Mouse (Mus musculus) frontal cortex, postnatal 36 days (tissue): ENCODE measurements around the gene Smad9.

Experiments used
- DNase-seq, 2 experiments: peaks; one replicate each; pipeline ENCODE4 v3.0.0; 2022; ENCODE audit warnings: low spot score in 2 of 2

Gene Smad9

GRCm38 (mm10) chr3:54755145-54756041 is at the start of gene Smad9:
TSS of gene Smad9 (plus strand) at chr3:54755582.
- DNase-seq = peak; percentile 54 to 56

GRCm38 (mm10) chr3:54708972-54709371 is 46.4 kb upstream of the Smad9 start:
- no peak for DNase-seq

GRCm38 (mm10) chr3:54714253-54714652 is 41.1 kb upstream of the Smad9 start, which contains the start of gene Gm21958:
TSS of gene Gm21958 (minus strand) at chr3:54714353.
- DNase-seq = no peak

- DNase-seq = peak; percentile 50 to 52
Measured at GRCm38 (mm10) chr3:54715461-54715860, 39.9 kb upstream of the Smad9 start.

- DNase-seq = no peak
Measured at GRCm38 (mm10) chr3:54717348-54717747, 38.0 kb upstream of the Smad9 start.

GRCm38 (mm10) chr3:54718947-54719346 is 36.4 kb upstream of the Smad9 start:
- DNase-seq = no peak

GRCm38 (mm10) chr3:54723741-54724500 is 31.5 kb upstream of the Smad9 start:
- DNase-seq = no peak

GRCm38 (mm10) chr3:54725344-54725743 is 30.0 kb upstream of the Smad9 start:
- DNase-seq = no peak

GRCm38 (mm10) chr3:54727588-54727987 is 27.8 kb upstream of the Smad9 start:
- no peak for DNase-seq

GRCm38 (mm10) chr3:54728100-54728499 is 27.3 kb upstream of the Smad9 start:
- DNase-seq = no peak

- DNase-seq = no peak
Measured at GRCm38 (mm10) chr3:54731626-54732150, 23.7 kb upstream of the Smad9 start.

- DNase-seq = no peak
Measured at GRCm38 (mm10) chr3:54732371-54732770, 23.0 kb upstream of the Smad9 start.

GRCm38 (mm10) chr3:54734411-54735246 is 20.8 kb upstream of the Smad9 start:
- peak; percentile 87 to 89 for DNase-seq

- DNase-seq = peak; percentile 92 to 93
Measured at GRCm38 (mm10) chr3:54735247-54736046, 19.9 kb upstream of the Smad9 start, which contains the start of the genes Exosc8 and Alg5. TSS of gene Exosc8 (minus strand) at chr3:54735393. TSS of gene Alg5 (plus strand) at chr3:54735539.

GRCm38 (mm10) chr3:54736101-54736927 is 19.1 kb upstream of the Smad9 start:
- peak; percentile 13 to 31 for DNase-seq

GRCm38 (mm10) chr3:54737317-54737716 is 18.1 kb upstream of the Smad9 start:
- no peak for DNase-seq

- DNase-seq = no peak
Measured at GRCm38 (mm10) chr3:54741965-54742364, 13.4 kb upstream of the Smad9 start.

- DNase-seq = no peak
Measured at GRCm38 (mm10) chr3:54745799-54746198, 9.6 kb upstream of the Smad9 start.

- DNase-seq = no peak
Measured at GRCm38 (mm10) chr3:54753411-54753810, 2.0 kb upstream of the Smad9 start.

GRCm38 (mm10) chr3:54756058-54756457 is 676 bp downstream of the Smad9 start:
- DNase-seq = peak; percentile 55 to 59
